Mouse (Mus musculus): ENCODE results near the gene Asb1. TPM values are rescaled to one million over a fixed set of nuclear protein-coding genes. Genes with fewer than 3 reads are reported as not detected.

The Asb1 gene
- polyA plus RNA-seq, 1 experiment from 2014 or later, result 7.3 TPM

GRCm38 (mm10) chr1:91532892-91533291 is 7.5 kb upstream of the Asb1 start:
- Histone ChIP-seq H3K27me3 (replicated peaks; ENCODE audit: low read depth, poor library complexity, severe bottlenecking) (peaks cover 27% of the 10 kb centered on the region), H3K27ac (replicated peaks) (no peak overlapping the region), H3K4me3 (no peak overlapping the region), H3K4me1 (peaks cover 5% of the 10 kb centered on the region; the same call in 1 of the 2 replicates), H3K36me3 (replicated peaks) (peaks cover 29% of the 10 kb centered on the region), H3K9me3 (no peaks in the 10 kb centered on the region)
- WGBS, result 85% methylated on average over 5 of the region's 5 CpGs
- no peak for DNase-seq (ENCODE audit: low spot score)

GRCm38 (mm10) chr1:91533483-91533882 is 6.9 kb upstream of the Asb1 start:
- Histone ChIP-seq H3K27ac (replicated peaks) (0 out of 2 replicates have a peak overlapping the region, but pooled peaks have one; percentile 36), H3K27me3 (replicated peaks; ENCODE audit: low read depth, poor library complexity, severe bottlenecking) (peaks cover 33% of the 10 kb centered on the region), H3K9me3 (no peaks in the 10 kb centered on the region), H3K36me3 (replicated peaks) (peaks cover 23% of the 10 kb centered on the region), H3K4me3 (no peak overlapping the region), H3K4me1 (peaks cover 7% of the 10 kb centered on the region; the same call in 1 of the 2 replicates)
- DNase-seq (ENCODE audit: low spot score), result no peak
- WGBS, result 68% methylated on average over 2 of the region's 2 CpGs

DNA sequence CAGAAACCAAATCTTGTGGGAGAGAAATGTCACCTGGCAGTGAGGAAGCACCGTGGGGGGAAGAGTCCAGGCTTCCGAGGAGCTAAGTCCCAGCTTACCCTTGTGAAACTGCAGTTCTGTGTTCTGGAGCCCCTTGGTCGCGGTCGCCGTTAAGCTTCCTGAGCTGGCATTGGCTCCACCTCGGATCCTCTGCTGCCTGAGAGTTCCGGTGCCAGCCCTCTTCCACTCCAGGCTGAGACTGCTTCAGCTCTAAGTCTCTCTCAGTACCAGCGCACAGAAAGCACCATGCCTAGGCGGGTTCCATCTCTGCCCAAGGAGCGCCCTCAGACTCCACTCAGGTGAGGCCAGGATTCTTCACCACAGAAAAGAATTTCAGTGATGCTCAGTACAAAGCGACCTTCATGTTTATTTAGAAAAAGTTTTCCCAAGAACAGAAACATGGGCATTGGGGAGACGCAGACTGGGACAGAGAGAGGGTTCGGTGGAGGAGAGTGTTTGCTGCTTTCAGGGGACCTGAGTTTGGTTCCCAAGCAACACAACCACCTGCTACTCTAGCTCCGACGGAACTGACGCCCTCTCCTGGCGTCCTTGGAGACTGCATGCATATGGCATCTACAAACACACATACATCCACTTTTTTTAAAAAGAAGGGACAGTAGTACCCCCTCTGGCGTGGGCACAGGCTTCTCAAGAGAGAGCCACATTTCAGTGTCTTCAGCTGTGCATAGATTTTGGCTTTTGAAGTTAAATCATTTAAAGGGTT is 6.2 kb upstream of the Asb1 start:
- peaks cover 20% of the 10 kb centered on the region for H3K36me3 ChIP-seq (replicated peaks)
- no peaks in the 10 kb centered on the region for H3K9me3 ChIP-seq
- H3K27ac ChIP-seq (replicated peaks), result 0 out of 2 replicates have a peak overlapping the region, but pooled peaks have one; percentile 36
- H3K27me3 ChIP-seq (replicated peaks; ENCODE audit: low read depth, poor library complexity, severe bottlenecking), result peaks cover 39% of the 10 kb centered on the region
- H3K4me1 ChIP-seq, result peaks cover 7% of the 10 kb centered on the region; the same call in 1 of the 2 replicates
- H3K4me3 ChIP-seq, result no peak overlapping the region
- WGBS, result 79% methylated on average over 19 of the region's 19 CpGs
- DNase-seq (ENCODE audit: low spot score), result no peak

DNA sequence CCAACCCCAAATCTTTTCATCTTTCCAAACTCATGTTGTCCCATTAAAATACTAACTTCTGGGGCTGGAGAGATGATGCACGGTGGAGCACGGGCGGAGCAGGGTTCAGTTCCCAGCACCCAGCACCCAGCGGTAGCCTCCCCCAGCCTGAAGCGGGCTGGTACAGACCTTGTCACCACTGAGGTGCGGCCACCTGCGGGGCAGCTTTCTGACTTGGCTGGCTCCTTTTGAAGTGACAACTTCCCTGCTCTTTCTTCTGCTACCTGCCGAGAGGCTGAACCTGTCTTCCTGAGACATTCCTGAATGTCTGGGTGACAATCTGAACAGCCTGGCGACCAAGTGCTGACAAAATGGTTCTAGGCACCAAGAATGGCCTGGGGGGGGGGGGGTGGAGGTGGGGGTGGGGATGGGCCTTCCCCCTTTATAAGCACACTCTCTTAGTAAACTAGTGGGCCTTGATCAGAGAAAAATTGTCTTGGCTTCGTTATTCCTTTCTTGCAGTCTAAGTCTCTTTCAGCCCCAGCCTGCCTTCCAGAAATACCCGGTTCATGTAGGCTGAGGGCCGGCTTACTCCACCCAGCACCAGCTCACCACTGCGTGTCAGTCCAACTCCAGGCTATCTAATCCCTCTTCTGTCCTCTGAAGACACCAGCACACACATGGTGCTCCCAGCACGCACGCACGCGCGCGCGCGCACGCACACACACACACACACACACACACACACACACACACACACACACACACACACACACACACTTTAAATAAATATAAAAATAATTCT is 2.4 kb upstream of the Asb1 start:
- no peak overlapping the region for H3K27ac ChIP-seq (replicated peaks)
- 20% methylated on average over 22 of the region's 22 CpGs for WGBS
- H3K27me3 ChIP-seq (replicated peaks; ENCODE audit: low read depth, poor library complexity, severe bottlenecking), result peaks cover 48% of the 10 kb centered on the region
- H3K9me3 ChIP-seq, result no peaks in the 10 kb centered on the region
- no peak overlapping the region for H3K4me3 ChIP-seq
- H3K36me3 ChIP-seq (replicated peaks), result no peaks in the 10 kb centered on the region; the same call in 1 of the 2 replicates
- H3K4me1 ChIP-seq, result peaks cover 28% of the 10 kb centered on the region
- peak; percentile 14 for DNase-seq (ENCODE audit: low spot score)

DNA sequence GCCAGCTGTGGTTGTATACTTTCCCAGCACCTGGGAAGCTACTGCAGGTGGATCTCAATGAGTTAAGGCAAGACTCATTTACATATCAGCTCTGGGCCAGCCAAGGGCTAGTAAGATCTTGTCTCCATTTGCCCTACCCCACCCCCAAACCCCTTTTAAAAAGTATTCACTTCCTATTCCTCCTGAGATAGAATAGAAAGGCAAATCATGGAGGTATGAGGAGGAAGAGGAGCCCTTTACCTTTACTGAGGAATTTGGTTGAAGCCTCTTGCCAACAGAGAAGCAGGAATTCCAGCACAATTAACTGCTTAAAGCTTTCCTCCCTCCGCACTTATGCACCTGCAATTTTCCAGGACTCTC is 1.8 kb upstream of the Asb1 start:
- Histone ChIP-seq H3K36me3 (replicated peaks) (no peaks in the 10 kb centered on the region), H3K27me3 (replicated peaks; ENCODE audit: low read depth, poor library complexity, severe bottlenecking) (peaks cover 48% of the 10 kb centered on the region), H3K9me3 (no peaks in the 10 kb centered on the region), H3K4me1 (peaks cover 27% of the 10 kb centered on the region), H3K4me3 (no peak overlapping the region), H3K27ac (replicated peaks) (no peak overlapping the region)
- WGBS, result 29% methylated on average over 1 of the region's 1 CpGs
- DNase-seq (ENCODE audit: low spot score), result no peak

DNA sequence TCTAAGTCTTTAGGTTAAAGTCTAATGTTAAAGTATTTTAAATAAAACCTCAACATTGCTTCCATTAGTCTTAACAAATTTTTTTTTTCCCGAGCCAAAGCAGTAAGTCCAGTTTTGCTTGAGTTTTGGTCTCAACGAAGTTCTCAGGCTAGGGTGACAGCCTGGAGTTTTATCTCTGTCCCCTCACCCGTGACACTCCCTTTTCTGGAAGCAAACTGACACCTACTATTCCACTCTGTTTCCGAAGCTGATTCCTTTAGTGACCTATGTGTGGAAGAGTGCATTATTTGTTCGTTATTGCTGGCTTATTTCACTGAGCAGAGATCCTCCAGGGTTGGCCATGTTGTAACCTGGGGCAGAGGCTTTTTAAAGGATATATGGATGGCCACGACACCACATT is 1.1 kb upstream of the Asb1 start:
- H3K9me3 ChIP-seq, result no peaks in the 10 kb centered on the region
- 0 out of 2 replicates have a peak overlapping the region, but pooled peaks have one; percentile 77 for H3K27ac ChIP-seq (replicated peaks)
- H3K27me3 ChIP-seq (replicated peaks; ENCODE audit: low read depth, poor library complexity, severe bottlenecking), result peaks cover 48% of the 10 kb centered on the region
- peaks cover 25% of the 10 kb centered on the region for H3K4me1 ChIP-seq
- 33% methylated on average over 6 of the region's 6 CpGs for WGBS
- H3K36me3 ChIP-seq (replicated peaks), result peaks cover 4% of the 10 kb centered on the region; the same call in 1 of the 2 replicates
- DNase-seq (ENCODE audit: low spot score), result no peak
- peak overlapping the region; percentile 85 for H3K4me3 ChIP-seq

GRCm38 (mm10) chr1:91539704-91540270 is 557 bp upstream of the Asb1 start:
- WGBS, result 3% methylated on average over 22 of the region's 22 CpGs
- H3K9me3 ChIP-seq, result no peaks in the 10 kb centered on the region
- peak overlapping the region; percentile 77 for H3K27ac ChIP-seq (replicated peaks)
- no peak for DNase-seq (ENCODE audit: low spot score)
- peaks cover 25% of the 10 kb centered on the region for H3K4me1 ChIP-seq
- H3K4me3 ChIP-seq, result peak overlapping the region; percentile 85
- peaks cover 48% of the 10 kb centered on the region for H3K27me3 ChIP-seq (replicated peaks; ENCODE audit: low read depth, poor library complexity, severe bottlenecking)
- H3K36me3 ChIP-seq (replicated peaks), result peaks cover 7% of the 10 kb centered on the region

DNA sequence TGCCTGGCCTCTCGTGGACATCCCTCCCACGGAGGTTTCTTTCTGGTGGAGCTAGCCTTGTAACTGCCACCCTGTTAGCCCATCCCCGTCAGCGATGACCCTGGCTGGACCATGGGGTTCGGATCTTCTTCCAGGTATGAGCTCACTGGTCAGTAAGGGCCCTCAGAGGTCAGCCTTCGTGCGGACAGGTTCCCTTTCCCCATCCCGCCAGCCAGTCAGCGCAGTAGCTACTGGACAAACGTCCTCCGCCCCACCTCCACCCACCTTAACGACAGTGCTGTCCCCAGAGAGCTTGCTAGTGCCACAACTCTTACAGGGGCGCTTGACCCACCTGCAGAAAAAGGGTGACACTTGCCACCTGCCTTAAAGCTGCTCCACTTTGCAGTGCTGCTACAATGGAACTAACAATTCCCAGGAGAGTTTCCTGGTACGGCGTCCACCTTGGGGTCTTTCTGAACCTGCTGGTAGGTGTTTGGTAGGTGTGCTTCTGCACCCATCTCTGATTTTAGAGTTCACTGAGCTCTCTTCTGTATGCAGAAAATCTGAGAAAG is 773 bp downstream of the Asb1 start:
- peak overlapping the region; percentile 77 for H3K27ac ChIP-seq (replicated peaks)

GRCm38 (mm10) chr1:91543974-91544373 is 3.6 kb downstream of the Asb1 start:
- no peak overlapping the region for H3K27ac ChIP-seq (replicated peaks)
- no peak for DNase-seq (ENCODE audit: low spot score)
- peaks cover 10% of the 10 kb centered on the region for H3K27me3 ChIP-seq (replicated peaks; ENCODE audit: low read depth, poor library complexity, severe bottlenecking)
- no peak overlapping the region for H3K4me3 ChIP-seq
- H3K9me3 ChIP-seq, result no peaks in the 10 kb centered on the region
- peaks cover 44% of the 10 kb centered on the region for H3K36me3 ChIP-seq (replicated peaks)
- WGBS, result 88% methylated on average over 4 of the region's 4 CpGs
- H3K4me1 ChIP-seq, result peaks cover 21% of the 10 kb centered on the region

More for the DNA sequence above, 773 bp downstream of the Asb1 start:
- peaks cover 39% of the 10 kb centered on the region for H3K27me3 ChIP-seq (replicated peaks; ENCODE audit: low read depth, poor library complexity, severe bottlenecking)
- peaks cover 18% of the 10 kb centered on the region for H3K36me3 ChIP-seq (replicated peaks)
- WGBS, result 13% methylated on average over 15 of the region's 15 CpGs
- peaks cover 25% of the 10 kb centered on the region for H3K4me1 ChIP-seq
- H3K4me3 ChIP-seq, result peak overlapping the region; percentile 85
- no peaks in the 10 kb centered on the region for H3K9me3 ChIP-seq
- DNase-seq (ENCODE audit: low spot score), result no peak

- DNase-seq (ENCODE audit: low spot score), result no peak
- Histone ChIP-seq H3K4me1 (peaks cover 13% of the 10 kb centered on the region), H3K27me3 (replicated peaks; ENCODE audit: low read depth, poor library complexity, severe bottlenecking) (no peaks in the 10 kb centered on the region), H3K4me3 (no peak overlapping the region), H3K9me3 (no peaks in the 10 kb centered on the region), H3K36me3 (replicated peaks) (peaks cover 48% of the 10 kb centered on the region), H3K27ac (replicated peaks) (no peak overlapping the region)
- WGBS, result 85% methylated on average over 1 of the region's 1 CpGs
Measured at GRCm38 (mm10) chr1:91545226-91545625, 4.9 kb downstream of the Asb1 start.

DNA sequence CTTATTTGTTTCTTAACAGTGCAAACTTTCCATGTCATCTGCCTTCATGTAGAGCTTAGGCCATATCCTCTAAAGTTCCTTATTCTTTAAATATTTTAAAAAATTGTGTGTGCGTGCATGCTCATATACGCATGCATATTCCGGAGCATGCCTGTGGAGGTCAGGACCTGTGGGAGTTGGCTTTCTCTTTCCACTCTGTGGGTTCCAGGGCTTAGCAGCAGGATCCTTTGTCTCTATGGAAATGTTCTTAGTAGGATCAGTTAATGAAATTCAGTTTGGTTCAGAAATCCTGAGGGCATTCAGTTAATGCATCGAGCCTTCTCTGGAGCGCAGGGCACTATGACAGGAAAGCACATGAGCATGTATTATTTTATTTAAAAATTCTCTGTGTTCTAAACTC is 7.2 kb downstream of the Asb1 start:
- WGBS, result 82% methylated on average over 5 of the region's 5 CpGs
- DNase-seq (ENCODE audit: low spot score), result no peak
- H3K27ac ChIP-seq (replicated peaks), result no peak overlapping the region
- no peaks in the 10 kb centered on the region for H3K9me3 ChIP-seq
- no peaks in the 10 kb centered on the region for H3K27me3 ChIP-seq (replicated peaks; ENCODE audit: low read depth, poor library complexity, severe bottlenecking)
- H3K36me3 ChIP-seq (replicated peaks), result peaks cover 57% of the 10 kb centered on the region
- no peaks in the 10 kb centered on the region for H3K4me1 ChIP-seq
- H3K4me3 ChIP-seq, result no peak overlapping the region

DNA sequence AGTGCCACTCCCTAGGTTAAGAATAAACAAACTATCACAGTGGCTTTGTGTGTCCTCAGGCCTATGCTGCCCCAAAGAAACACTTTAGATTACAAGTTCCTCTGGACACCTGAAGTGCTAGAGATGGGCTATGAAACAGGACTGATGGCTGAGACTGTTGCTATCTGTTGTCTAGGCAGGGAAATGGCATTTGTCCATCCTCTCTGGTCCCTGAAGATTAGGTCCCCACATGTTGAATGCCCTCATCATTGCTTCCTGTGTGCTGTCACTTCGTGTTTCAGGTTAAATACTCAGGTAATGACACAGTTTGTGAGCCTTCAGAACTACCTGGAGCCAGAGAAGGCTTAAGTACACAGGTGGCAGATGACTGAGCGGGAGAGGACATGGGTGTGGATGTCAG is 8.7 kb downstream of the Asb1 start:
- Histone ChIP-seq H3K9me3 (no peaks in the 10 kb centered on the region), H3K36me3 (replicated peaks) (peaks cover 65% of the 10 kb centered on the region), H3K4me1 (no peaks in the 10 kb centered on the region), H3K27me3 (replicated peaks; ENCODE audit: low read depth, poor library complexity, severe bottlenecking) (no peaks in the 10 kb centered on the region), H3K27ac (replicated peaks) (no peak overlapping the region), H3K4me3 (no peak overlapping the region)
- 82% methylated on average over 2 of the region's 2 CpGs for WGBS
- DNase-seq (ENCODE audit: low spot score), result no peak
